Mouse (Mus musculus): ENCODE results near the gene Vcan. TPM values are rescaled to one million over a fixed set of nuclear protein-coding genes. Genes with fewer than 3 reads are reported as not detected.

The Vcan gene
- polyA plus RNA-seq, 1 experiment, result 1.0 TPM

- 41% methylated on average over 1 of the region's 1 CpGs for WGBS
These were observed 74.2 kb downstream of the Vcan start for GRCm38 (mm10) chr13:89668069-89668468.

GRCm38 (mm10) chr13:89661688-89662087 lies 80.6 kb downstream of the Vcan start:
- DNase-seq (ENCODE audit: low read depth in 1 of 2, low spot score in 2 of 2), result no peak
- no peaks in the 10 kb centered on the region for H3K27me3 ChIP-seq (ENCODE audit: control insufficient read depth, insufficient read depth, low read length)
- no peaks in the 10 kb centered on the region for H3K36me3 ChIP-seq (ENCODE audit: control insufficient read depth, insufficient read depth, low read length)
- H3K4me3 ChIP-seq (ENCODE audit: extremely low read depth, insufficient read depth, insufficient read length), result no peak overlapping the region
- H3K4me1 ChIP-seq (ENCODE audit: control insufficient read depth, insufficient read depth, insufficient read length), result no peaks in the 10 kb centered on the region
- no peak for TF ChIP-seq POLR2A (IDR thresholded peaks at IDR 0.05; ENCODE audit: low read depth, low read length)
- TF ChIP-seq CTCF (IDR thresholded peaks at IDR 0.05; ENCODE audit: extremely low read depth, insufficient read depth, insufficient read length, insufficient replicate concordance), result no peak
- no peak overlapping the region for H3K27ac ChIP-seq (ENCODE audit: insufficient read depth, low read length)
- 88% methylated on average over 2 of the region's 2 CpGs for WGBS

More at GRCm38 (mm10) chr13:89668069-89668468, 74.2 kb downstream of the Vcan start:
- DNase-seq (ENCODE audit: low read depth in 1 of 2, low spot score in 2 of 2), result peak in 1 of 2 experiments; percentile 4
- H3K27ac ChIP-seq (ENCODE audit: insufficient read depth, low read length), result no peak overlapping the region
- no peaks in the 10 kb centered on the region for H3K27me3 ChIP-seq (ENCODE audit: control insufficient read depth, insufficient read depth, low read length)
- no peaks in the 10 kb centered on the region for H3K4me1 ChIP-seq (ENCODE audit: control insufficient read depth, insufficient read depth, insufficient read length)
- no peak overlapping the region for H3K4me3 ChIP-seq (ENCODE audit: extremely low read depth, insufficient read depth, insufficient read length)
- H3K36me3 ChIP-seq (ENCODE audit: control insufficient read depth, insufficient read depth, low read length), result no peaks in the 10 kb centered on the region
- TF ChIP-seq POLR2A (IDR thresholded peaks at IDR 0.05; ENCODE audit: low read depth, low read length), result no peak

- Histone ChIP-seq H3K36me3 (ENCODE audit: control insufficient read depth, insufficient read depth, low read length) (no peaks in the 10 kb centered on the region), H3K27me3 (ENCODE audit: control insufficient read depth, insufficient read depth, low read length) (no peaks in the 10 kb centered on the region), H3K27ac (ENCODE audit: insufficient read depth, low read length) (no peak overlapping the region), H3K4me1 (ENCODE audit: control insufficient read depth, insufficient read depth, insufficient read length) (no peaks in the 10 kb centered on the region), H3K4me3 (ENCODE audit: extremely low read depth, insufficient read depth, insufficient read length) (no peak overlapping the region)
- DNase-seq (ENCODE audit: low read depth in 1 of 2, low spot score in 2 of 2), result no peak
- no peak for TF ChIP-seq POLR2A (IDR thresholded peaks at IDR 0.05; ENCODE audit: low read depth, low read length)
- no peak for TF ChIP-seq CTCF (IDR thresholded peaks at IDR 0.05; ENCODE audit: extremely low read depth, insufficient read depth, insufficient read length, insufficient replicate concordance)
- 93% methylated on average over 11 of the region's 11 CpGs for WGBS
These were observed 85.3 kb downstream of the Vcan start for GRCm38 (mm10) chr13:89657046-89657445.

- DNase-seq (ENCODE audit: low read depth in 1 of 2, low spot score in 2 of 2), result no peak
- H3K4me1 ChIP-seq (ENCODE audit: control insufficient read depth, insufficient read depth, insufficient read length), result no peaks in the 10 kb centered on the region
- WGBS, result 44% methylated on average over 2 of the region's 2 CpGs
These were observed 89.0 kb downstream of the Vcan start for GRCm38 (mm10) chr13:89653279-89653678.

GRCm38 (mm10) chr13:89652773-89653172 lies 89.5 kb downstream of the Vcan start:
- Histone ChIP-seq H3K4me3 (ENCODE audit: extremely low read depth, insufficient read depth, insufficient read length) (no peak overlapping the region), H3K4me1 (ENCODE audit: control insufficient read depth, insufficient read depth, insufficient read length) (no peaks in the 10 kb centered on the region), H3K27me3 (ENCODE audit: control insufficient read depth, insufficient read depth, low read length) (no peaks in the 10 kb centered on the region), H3K27ac (ENCODE audit: insufficient read depth, low read length) (no peak overlapping the region), H3K36me3 (ENCODE audit: control insufficient read depth, insufficient read depth, low read length) (no peaks in the 10 kb centered on the region)
- no peak for TF ChIP-seq POLR2A (IDR thresholded peaks at IDR 0.05; ENCODE audit: low read depth, low read length)
- no peak for TF ChIP-seq CTCF (IDR thresholded peaks at IDR 0.05; ENCODE audit: extremely low read depth, insufficient read depth, insufficient read length, insufficient replicate concordance)
- 36% methylated on average over 1 of the region's 1 CpGs for WGBS
- DNase-seq (ENCODE audit: low read depth in 1 of 2, low spot score in 2 of 2), result no peak

More at GRCm38 (mm10) chr13:89653279-89653678, 89.0 kb downstream of the Vcan start:
- Histone ChIP-seq H3K27ac (ENCODE audit: insufficient read depth, low read length) (no peak overlapping the region), H3K4me3 (ENCODE audit: extremely low read depth, insufficient read depth, insufficient read length) (no peak overlapping the region), H3K36me3 (ENCODE audit: control insufficient read depth, insufficient read depth, low read length) (no peaks in the 10 kb centered on the region), H3K27me3 (ENCODE audit: control insufficient read depth, insufficient read depth, low read length) (no peaks in the 10 kb centered on the region)
- no peak for TF ChIP-seq POLR2A (IDR thresholded peaks at IDR 0.05; ENCODE audit: low read depth, low read length)
- no peak for TF ChIP-seq CTCF (IDR thresholded peaks at IDR 0.05; ENCODE audit: extremely low read depth, insufficient read depth, insufficient read length, insufficient replicate concordance)

- WGBS, result 90% methylated on average over 2 of the region's 2 CpGs
- Histone ChIP-seq H3K27me3 (ENCODE audit: control insufficient read depth, insufficient read depth, low read length) (no peaks in the 10 kb centered on the region), H3K36me3 (ENCODE audit: control insufficient read depth, insufficient read depth, low read length) (no peaks in the 10 kb centered on the region), H3K4me1 (ENCODE audit: control insufficient read depth, insufficient read depth, insufficient read length) (no peaks in the 10 kb centered on the region), H3K27ac (ENCODE audit: insufficient read depth, low read length) (no peak overlapping the region), H3K4me3 (ENCODE audit: extremely low read depth, insufficient read depth, insufficient read length) (no peak overlapping the region)
- no peak for TF ChIP-seq CTCF (IDR thresholded peaks at IDR 0.05; ENCODE audit: extremely low read depth, insufficient read depth, insufficient read length, insufficient replicate concordance)
- no peak for TF ChIP-seq POLR2A (IDR thresholded peaks at IDR 0.05; ENCODE audit: low read depth, low read length)
- DNase-seq (ENCODE audit: low read depth in 1 of 2, low spot score in 2 of 2), result no peak
These were observed 96.7 kb downstream of the Vcan start for GRCm38 (mm10) chr13:89645589-89645988.

- Histone ChIP-seq H3K4me3 (ENCODE audit: extremely low read depth, insufficient read depth, insufficient read length) (no peak overlapping the region), H3K27me3 (ENCODE audit: control insufficient read depth, insufficient read depth, low read length) (no peaks in the 10 kb centered on the region), H3K36me3 (ENCODE audit: control insufficient read depth, insufficient read depth, low read length) (no peaks in the 10 kb centered on the region), H3K27ac (ENCODE audit: insufficient read depth, low read length) (no peak overlapping the region), H3K4me1 (ENCODE audit: control insufficient read depth, insufficient read depth, insufficient read length) (no peaks in the 10 kb centered on the region)
- WGBS, result 81% methylated on average over 3 of the region's 3 CpGs
- no peak for TF ChIP-seq POLR2A (IDR thresholded peaks at IDR 0.05; ENCODE audit: low read depth, low read length)
- TF ChIP-seq CTCF (IDR thresholded peaks at IDR 0.05; ENCODE audit: extremely low read depth, insufficient read depth, insufficient read length, insufficient replicate concordance), result no peak
- no peak for DNase-seq (ENCODE audit: low read depth in 1 of 2, low spot score in 2 of 2)
These were observed 105.3 kb downstream of the Vcan start for GRCm38 (mm10) chr13:89637012-89637411.
